Comparison of ENCODE assay signal across 8 mouse cellular contexts in genomic region chr6:108709471-108710231, GRCm38 (mm10). TPM values are rescaled to one million over a fixed set of nuclear protein-coding genes. Genes with fewer than 3 reads are reported as not detected.
DNase-seq lines count a peak whose midpoint lies in the region; ATAC-seq and TF ChIP-seq lines count a peak whose summit lies in the region.

No protein-coding gene starts in this region.

- H3K4me1 ChIP-seq in forebrain, embryonic 11.5 days (replicated peaks; ENCODE audit: control insufficient read depth, insufficient read depth, low read length) = peaks cover 2% of the 10 kb centered on the region; the same call in 1 of the 2 replicates
- peaks cover 7% of the 10 kb centered on the region for H3K4me1 ChIP-seq in heart, embryonic 15.5 days (replicated peaks)
- H3K4me1 ChIP-seq in liver, adult 2 months (ENCODE audit: control insufficient read depth, insufficient read depth, low read length) = peaks cover 6% of the 10 kb centered on the region; the same call in 1 of the 2 replicates
- peaks cover 12% of the 10 kb centered on the region for H3K4me1 ChIP-seq in stomach, embryonic 15.5 days

- WGBS in forebrain, embryonic 11.5 days = 0% methylated on average over 29 of the region's 29 CpGs
- WGBS in heart, embryonic 15.5 days = under 1% methylated on average over 29 of the region's 29 CpGs
- WGBS in liver, adult 2 months = 1% methylated on average over 29 of the region's 29 CpGs
- under 1% methylated on average over 29 of the region's 29 CpGs for WGBS in stomach, embryonic 15.5 days

- peak; percentile 87 for TF ChIP-seq CTCF in liver, adult 2 months (IDR thresholded peaks at IDR 0.05; ENCODE audit: low read depth, low read length)

- H3K27ac ChIP-seq in forebrain, embryonic 11.5 days (ENCODE audit: low read depth, low read length) = no peak overlapping the region
- H3K27ac ChIP-seq in heart, embryonic 15.5 days = no peak overlapping the region; the same call in 1 of the 2 replicates
- peak overlapping the region; percentile 24 for H3K27ac ChIP-seq in liver, adult 2 months (replicated peaks; ENCODE audit: insufficient read depth, low read depth, low read length)
- H3K27ac ChIP-seq in stomach, embryonic 15.5 days = peak overlapping the region; percentile 6; the same call in 1 of the 2 replicates

- H3ac ChIP-seq in myocyte (ENCODE audit: control insufficient read depth, insufficient read length) = no peak overlapping the region

- no peaks in the 10 kb centered on the region for H3K79me2 ChIP-seq in liver, adult 2 months (ENCODE audit: control insufficient read depth, insufficient read depth, low read length)
- H3K79me2 ChIP-seq in myocyte (ENCODE audit: control insufficient read depth, insufficient read depth) = no peaks in the 10 kb centered on the region

- TF ChIP-seq POLR2A in liver, adult 2 months (IDR thresholded peaks at IDR 0.05; ENCODE audit: extremely low read depth, insufficient read depth, low read length) = no peak
- no peak for TF ChIP-seq POLR2A in myocyte (IDR thresholded peaks at IDR 0.05; ENCODE audit: insufficient read length, low read depth)

- no peaks in the 10 kb centered on the region for H3K36me3 ChIP-seq in forebrain, embryonic 11.5 days (ENCODE audit: control insufficient read depth, insufficient read depth, low read length)
- no peaks in the 10 kb centered on the region for H3K36me3 ChIP-seq in heart, embryonic 15.5 days
- no peaks in the 10 kb centered on the region for H3K36me3 ChIP-seq in liver, adult 2 months (ENCODE audit: control insufficient read depth, insufficient read depth, low read length)
- H3K36me3 ChIP-seq in myocyte (ENCODE audit: control insufficient read depth, insufficient read depth) = no peaks in the 10 kb centered on the region
- no peaks in the 10 kb centered on the region for H3K36me3 ChIP-seq in stomach, embryonic 15.5 days

- H3K4me2 ChIP-seq in forebrain, embryonic 11.5 days (ENCODE audit: low read depth, low read length, severe bottlenecking) = peak overlapping the region; percentile 77
- peak overlapping the region; percentile 83 for H3K4me2 ChIP-seq in heart, embryonic 15.5 days
- peak overlapping the region; percentile 68 for H3K4me2 ChIP-seq in myocyte (ENCODE audit: low read depth)
- peak overlapping the region; percentile 84 for H3K4me2 ChIP-seq in stomach, embryonic 15.5 days

- H3K27me3 ChIP-seq in forebrain, embryonic 11.5 days (ENCODE audit: control insufficient read depth, insufficient read depth, low read length) = no peaks in the 10 kb centered on the region
- H3K27me3 ChIP-seq in heart, embryonic 15.5 days = no peaks in the 10 kb centered on the region
- no peaks in the 10 kb centered on the region for H3K27me3 ChIP-seq in liver, adult 2 months (ENCODE audit: control insufficient read depth, insufficient read depth, low read length)
- no peaks in the 10 kb centered on the region for H3K27me3 ChIP-seq in myocyte (ENCODE audit: control insufficient read depth, insufficient read depth, insufficient read length)
- no peaks in the 10 kb centered on the region for H3K27me3 ChIP-seq in stomach, embryonic 15.5 days (replicated peaks)

- ATAC-seq in CD4-positive, CD25-positive, alpha-beta regulatory T cell, adult 4 months = peak; percentile 88
- peak; percentile 92 for ATAC-seq in forebrain, embryonic 11.5 days (replicated peaks; ENCODE audit: low FRiP score)
- ATAC-seq in heart, embryonic 15.5 days (replicated peaks; ENCODE audit: insufficient number of reproducible peaks, insufficient read depth, low FRiP score, low read depth) = peak; percentile 72
- peak; percentile 80 for ATAC-seq in stomach, embryonic 15.5 days (ENCODE audit: insufficient read depth, low FRiP score, low read depth)

- no peaks in the 10 kb centered on the region for H3K9me3 ChIP-seq in forebrain, embryonic 11.5 days (ENCODE audit: control insufficient read depth, low read length)
- H3K9me3 ChIP-seq in heart, embryonic 15.5 days (replicated peaks) = no peaks in the 10 kb centered on the region
- no peaks in the 10 kb centered on the region for H3K9me3 ChIP-seq in stomach, embryonic 15.5 days

- DNase-seq in brain, embryonic 18.5 days (ENCODE audit: low read depth, low spot score) = peak; percentile 64
- peak; percentile 88 for DNase-seq in forebrain, embryonic 11.5 days (ENCODE audit: low spot score)
- DNase-seq in kidney, postnatal 10 days = peak; percentile 85
- peak; percentile 88 for DNase-seq in liver, adult 2 months (ENCODE audit: extremely low read depth, low read depth, low spot score)

- peak overlapping the region; percentile 31 for H3K4me3 ChIP-seq in forebrain, embryonic 11.5 days (ENCODE audit: low read depth, low read length)
- H3K4me3 ChIP-seq in heart, embryonic 15.5 days = peak overlapping the region; percentile 45
- peak overlapping the region; percentile 10; the same call in 1 of the 2 replicates for H3K4me3 ChIP-seq in liver, adult 2 months (ENCODE audit: insufficient read depth, low read depth, low read length)
- peak overlapping the region; percentile 2 for H3K4me3 ChIP-seq in myocyte
- H3K4me3 ChIP-seq in stomach, embryonic 15.5 days (replicated peaks) = peak overlapping the region; percentile 35

- peak overlapping the region; percentile 25 for H3K9ac ChIP-seq in forebrain, embryonic 11.5 days (ENCODE audit: low read length)
- H3K9ac ChIP-seq in heart, embryonic 15.5 days = peak overlapping the region; percentile 48
- H3K9ac ChIP-seq in liver, adult 2 months (ENCODE audit: low read depth, low read length) = peak overlapping the region; percentile 36
- H3K9ac ChIP-seq in stomach, embryonic 15.5 days = no peak overlapping the region; the same call in 1 of the 2 replicates

TF ChIP-seq in myocyte, 11 proteins besides CTCF, POLR2A, EP300 and RAD21:
- TF ChIP-seq MYOD1 (IDR thresholded peaks at IDR 0.05; ENCODE audit: control insufficient read depth in 1 of 3, insufficient read length in 2 of 3, low read depth in 2 of 3) = peak in 1 of 3 experiments; percentile 57
- peak; percentile 84; the same call in 1 of the 2 replicates for TF ChIP-seq CEBPB (IDR thresholded peaks at IDR 0.05; ENCODE audit: insufficient read depth, poor library complexity, severe bottlenecking)
- TF ChIP-seq REST (IDR thresholded peaks at IDR 0.05; ENCODE audit: insufficient read depth, insufficient read length) = no peak
- TF ChIP-seq MYOG (IDR thresholded peaks at IDR 0.05; ENCODE audit: control insufficient read depth in 1 of 3, insufficient read depth in 1 of 3, insufficient read length in 2 of 3, low read depth in 2 of 3) = peak in 1 of 3 experiments; percentile 66

RNA-seq across cellular contexts. Expression of gene Bhlhe40, which starts 49.2 kb away (rescaled TPM):
- polyA plus RNA-seq in CD4-positive, CD25-positive, alpha-beta regulatory T cell, adult 4 months (2017; shearing (Covaris generic)) = 10 to 100 TPM; 49.7 to 91.7 TPM
- 5.7 and 6.9 TPM in 2 replicates for polyA plus RNA-seq in forebrain, embryonic 11.5 days (2014; fragmentation: Nextera tagmentation; extraction: Ambion mirVana)
- polyA plus RNA-seq in heart, embryonic 15.5 days (2015; fragmentation: Nextera tagmentation; extraction: Ambion mirVana) = 25.1 and 25.9 TPM in 2 replicates
- 33.0 and 35.0 TPM in 2 replicates for total RNA-seq in liver, adult 2 months (2014; rRNA removed)
- polyA plus RNA-seq in liver, adult 2 months (2012; rRNA removed) = 16.4 and 17.4 TPM in 2 replicates
- 120 TPM for polyA plus RNA-seq in myocyte (2012; fragmentation: generic; extraction: Trizol)
- polyA plus RNA-seq in stomach, embryonic 15.5 days (2015; fragmentation: Nextera tagmentation; extraction: Ambion mirVana) = 27.4 TPM in 2 replicates

Comparison
In these comparisons a context has a peak if more than half of its experiments do, and no peak if none do; other contexts are left out.
1. H3K27ac ChIP-seq: peak in liver, adult 2 months (single experiment) and stomach, embryonic 15.5 days (single experiment); none in forebrain, embryonic 11.5 days (single experiment) and heart, embryonic 15.5 days (single experiment).
2. Peak in every context shown above with its lines, with median percentiles within 50 percentile points of each other: ATAC-seq, DNase-seq, H3K4me2 ChIP-seq and H3K4me3 ChIP-seq.